Mouse (Mus musculus) myocyte (in vitro differentiated cells): Measurements from ENCODE around the gene Rnf11.

ENCODE experiments used
- MAX ChIP-seq: IDR thresholded peaks from one replicate; pipeline ENCODE4 v1.6.1; 2011; ENCODE audit warnings: low read depth, mild to moderate bottlenecking, control low read depth
- MYOD1 ChIP-seq, 3 experiments: IDR thresholded peaks; one replicate each; pipeline ENCODE4 v1.6.1; 2011; ENCODE audit warnings: control low read depth in 2 of 3, low read depth in 2 of 3, mild to moderate bottlenecking in 2 of 3, moderate library complexity in 1 of 3; ENCODE audit not compliant: insufficient read length in 2 of 3, control insufficient read depth in 1 of 3
- MYOG ChIP-seq, 3 experiments: IDR thresholded peaks; one replicate each; pipeline ENCODE4 v1.6.1; 2011; ENCODE audit warnings: control low read depth in 2 of 3, low read depth in 2 of 3, mild to moderate bottlenecking in 2 of 3; ENCODE audit not compliant: insufficient read length in 2 of 3, control insufficient read depth in 1 of 3, insufficient read depth in 1 of 3
- POLR2A ChIP-seq: IDR thresholded peaks from one replicate; pipeline ENCODE4 v1.6.1; 2011; ENCODE audit warnings: low read depth, mild to moderate bottlenecking, control low read depth, moderate library complexity; ENCODE audit not compliant: insufficient read length
- POLR2AphosphoS2 ChIP-seq: IDR thresholded peaks from one replicate; pipeline ENCODE4 v1.6.1; 2011; ENCODE audit warnings: low read depth, control low read depth; ENCODE audit not compliant: insufficient read length

GRCm38 (mm10) chr4:109419563-109419962 lies 65.0 kb downstream of the Rnf11 start:
- TF ChIP-seq MYOG (IDR thresholded peaks at IDR 0.05; ENCODE audit: control insufficient read depth in 1 of 3, insufficient read depth in 1 of 3, insufficient read length in 2 of 3, low read depth in 2 of 3) (no peak), POLR2A (no peak), MYOD1 (IDR thresholded peaks at IDR 0.05; ENCODE audit: control insufficient read depth in 1 of 3, insufficient read length in 2 of 3, low read depth in 2 of 3) (no peak), POLR2AphosphoS2 (no peak), MAX (no peak)
